Mouse (Mus musculus) spleen, embryonic (tissue): ENCODE results near the gene Lrrc9.

ENCODE experiments used
- CTCF ChIA-PET: fragments of 350-600 bp; sonication (Branson Sonifier 250); formaldehyde crosslinking; loops from one replicate; lab custom pipeline; 2022; lab: Charles Lee

Lrrc9 gene

DNA sequence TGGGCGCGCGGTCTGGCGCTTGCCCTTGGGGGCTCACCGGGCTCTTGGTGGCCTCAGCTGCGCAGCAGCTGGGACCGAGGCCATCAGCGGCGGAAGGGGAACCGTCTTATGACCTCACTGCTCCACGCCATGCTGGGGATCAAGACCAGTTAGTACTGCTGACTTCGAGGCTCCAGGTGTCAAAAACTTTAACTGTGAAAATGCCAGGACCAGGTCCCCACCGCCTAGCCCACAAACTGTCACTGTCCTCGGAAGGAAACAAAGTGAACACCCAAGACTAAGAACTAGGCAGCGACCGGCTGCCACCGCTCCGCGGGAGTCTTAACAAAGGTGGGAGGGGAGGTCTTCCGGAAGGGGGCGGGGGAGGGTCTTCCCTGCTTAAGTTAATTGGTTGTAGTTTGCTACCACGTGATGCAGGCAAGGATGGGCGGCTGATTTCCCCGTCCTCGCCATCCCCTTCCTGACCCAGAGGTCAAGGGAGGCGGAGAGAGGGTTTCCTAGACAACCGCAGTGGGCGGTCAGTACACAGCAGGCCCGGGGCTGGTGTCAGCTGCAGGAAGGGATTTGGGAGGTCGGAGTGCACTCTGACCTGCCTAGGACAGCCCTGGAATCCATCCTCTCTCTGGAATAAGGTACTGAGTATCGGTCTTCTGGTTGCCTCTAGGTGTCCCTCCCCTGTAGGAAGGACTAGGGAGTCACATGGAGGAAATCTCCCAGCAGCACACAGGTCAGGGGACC lies at the start of gene Lrrc9:
Gene Lrrc9 (plus strand): TSS at position 28 of the 738 bp plus-strand sequence.
- CTCF ChIA-PET = no interaction called here

- CTCF ChIA-PET = interaction anchor here (0.6 kb wide), 1 partner anchor 35 kb away, joined by 14 read pairs; no protein-coding TSS in a partner anchor
Observed at GRCm38 (mm10) chr12:72393046-72393805, 48.4 kb upstream of the Lrrc9 start.

- CTCF ChIA-PET = no interaction called here
Observed at GRCm38 (mm10) chr12:72405031-72405430, 36.6 kb upstream of the Lrrc9 start.

DNA sequence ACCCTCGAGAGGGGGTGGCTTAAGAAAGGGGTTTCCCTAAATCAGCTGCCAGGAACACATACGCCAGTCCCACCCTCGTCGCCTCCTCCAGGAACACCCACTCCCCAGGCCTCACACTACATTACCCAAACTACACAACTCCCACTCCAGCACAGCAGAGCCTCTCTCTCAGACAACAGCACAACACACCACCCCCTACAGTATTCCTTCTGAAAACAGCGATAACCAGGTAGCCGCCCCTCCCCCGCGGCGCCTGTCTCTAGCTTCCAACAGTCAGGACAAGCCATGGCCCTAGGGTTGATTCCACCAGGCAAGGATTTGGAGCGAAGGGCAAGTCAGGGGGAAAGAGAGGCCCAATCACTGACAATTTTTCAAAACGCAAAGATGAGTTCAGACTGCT lies 34.5 kb upstream of the Lrrc9 start:
- CTCF ChIA-PET = no interaction called here

DNA sequence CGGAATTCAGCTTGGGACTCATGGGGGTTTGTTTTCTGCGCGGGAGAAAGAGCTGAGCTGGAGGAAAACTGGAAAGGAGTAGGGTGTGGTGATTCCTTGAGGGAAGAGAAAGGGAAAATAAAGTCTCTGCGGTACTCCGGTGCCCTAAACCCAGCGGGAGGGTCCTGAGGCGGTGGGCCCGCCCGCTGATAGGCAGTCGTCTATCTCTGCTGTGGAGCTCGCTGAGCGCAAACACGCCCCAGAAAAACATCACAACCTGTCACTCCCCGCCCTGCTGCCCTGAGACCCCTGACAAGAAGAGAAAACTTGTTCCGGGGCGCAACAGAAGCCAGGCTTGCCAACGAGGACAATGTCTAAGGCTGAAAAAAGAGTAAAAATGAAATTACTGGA lies 34.0 kb upstream of the Lrrc9 start:
- CTCF ChIA-PET = no interaction called here

- CTCF ChIA-PET = no interaction called here
Observed at GRCm38 (mm10) chr12:72408111-72408891, 33.4 kb upstream of the Lrrc9 start.

DNA sequence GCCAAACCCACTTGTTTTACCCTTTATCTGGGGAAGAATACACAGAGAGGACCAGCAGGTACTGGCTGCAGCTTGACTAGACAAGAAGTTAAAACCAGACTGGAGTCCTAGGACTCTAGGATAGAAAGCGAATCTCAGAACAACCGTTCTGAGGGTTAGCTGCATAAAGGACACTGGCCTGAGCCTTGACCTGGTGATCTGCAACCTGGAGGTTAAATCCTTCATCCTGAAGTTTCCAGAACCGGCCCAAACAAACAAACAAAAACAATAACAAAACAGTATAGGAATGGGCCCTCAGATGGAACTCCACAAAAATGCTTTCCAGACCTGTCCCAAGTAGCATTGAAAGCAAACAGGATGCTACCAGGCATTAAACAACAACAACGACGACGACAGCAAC lies 32.7 kb upstream of the Lrrc9 start, which contains the start of gene Rtn1:
Gene Rtn1 (minus strand): TSS at position 101 of the 400 bp plus-strand sequence.
- CTCF ChIA-PET = no interaction called here

DNA sequence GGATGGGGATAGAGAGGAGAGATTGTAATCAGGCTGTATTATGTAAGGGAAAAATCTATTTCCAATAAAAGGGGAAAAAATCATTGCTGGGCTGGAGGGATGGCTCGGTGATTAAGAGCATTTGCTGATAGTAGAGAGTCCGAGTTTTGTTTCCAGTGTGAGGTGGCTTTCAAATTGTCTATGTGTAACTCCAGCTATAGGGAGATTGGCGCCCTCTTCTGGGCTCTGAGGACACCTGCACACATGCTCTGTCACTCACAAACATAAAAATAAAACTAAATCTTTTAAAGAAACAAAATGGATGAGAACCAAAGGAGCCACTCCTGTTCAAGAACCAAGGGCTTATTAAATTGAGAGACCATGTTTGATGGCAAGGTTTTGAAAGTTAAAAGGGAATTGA lies 23.9 kb upstream of the Lrrc9 start:
- CTCF ChIA-PET = interaction anchor here (1.0 kb wide), 1 partner anchor 9 kb away, joined by 3 read pairs; no protein-coding TSS in a partner anchor

- CTCF ChIA-PET = no interaction called here
Observed at GRCm38 (mm10) chr12:72422681-72423080, 19.0 kb upstream of the Lrrc9 start.

DNA sequence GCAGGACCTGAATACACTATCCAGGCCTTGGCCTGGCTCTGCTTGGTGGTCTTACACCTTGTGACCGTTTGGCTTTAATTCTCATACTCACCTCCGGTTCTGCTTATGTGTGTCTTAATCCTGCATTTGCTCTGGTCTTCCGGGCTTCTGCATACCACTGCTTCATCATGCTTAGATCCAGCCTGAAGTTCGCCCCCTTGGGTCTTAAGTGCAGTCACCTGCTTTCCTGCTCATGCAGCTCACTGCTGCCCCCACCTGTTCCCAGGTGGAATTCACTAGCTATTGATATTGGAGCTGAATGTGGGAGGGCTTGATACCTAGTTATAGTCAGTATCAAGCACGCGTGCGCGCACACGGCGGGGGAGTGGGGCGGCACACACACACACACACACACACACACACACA lies 13.9 kb upstream of the Lrrc9 start:
- CTCF ChIA-PET = no interaction called here

GRCm38 (mm10) chr12:72432209-72432608 lies 9.5 kb upstream of the Lrrc9 start:
- CTCF ChIA-PET = no interaction called here

- CTCF ChIA-PET = no interaction called here
Observed at GRCm38 (mm10) chr12:72433241-72433865, 8.3 kb upstream of the Lrrc9 start.

DNA sequence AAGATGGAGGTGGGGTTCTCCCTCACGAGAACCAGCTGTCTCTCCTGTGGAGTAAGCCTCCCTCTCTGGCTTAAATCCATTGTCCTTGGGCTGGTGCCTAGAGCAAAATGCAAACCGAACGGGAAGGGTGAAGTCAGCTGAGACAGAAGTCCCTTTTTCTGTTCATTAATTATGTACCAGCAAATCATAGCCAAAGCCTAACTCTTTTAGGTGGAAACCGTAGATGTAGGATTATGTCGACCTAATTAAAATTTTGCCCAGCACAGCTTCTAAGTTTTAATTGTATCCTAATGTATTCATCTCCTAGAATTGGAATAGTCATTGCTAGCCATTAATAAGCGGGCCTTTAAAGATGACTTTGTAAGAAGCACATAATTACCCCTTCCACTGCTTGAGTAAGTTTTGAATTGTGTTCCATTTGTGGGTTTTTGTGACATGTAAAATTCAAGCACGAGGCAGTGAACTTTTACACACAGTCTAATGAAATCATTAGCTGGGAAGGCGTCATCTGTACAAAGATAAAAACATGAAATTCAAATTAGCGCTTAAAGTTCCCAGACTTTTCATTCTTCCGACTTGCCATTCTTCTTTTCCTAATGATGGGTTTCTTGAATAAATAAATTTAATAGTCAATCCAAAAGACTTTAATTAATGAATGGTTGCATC lies 3.9 kb upstream of the Lrrc9 start:
- CTCF ChIA-PET = no interaction called here

DNA sequence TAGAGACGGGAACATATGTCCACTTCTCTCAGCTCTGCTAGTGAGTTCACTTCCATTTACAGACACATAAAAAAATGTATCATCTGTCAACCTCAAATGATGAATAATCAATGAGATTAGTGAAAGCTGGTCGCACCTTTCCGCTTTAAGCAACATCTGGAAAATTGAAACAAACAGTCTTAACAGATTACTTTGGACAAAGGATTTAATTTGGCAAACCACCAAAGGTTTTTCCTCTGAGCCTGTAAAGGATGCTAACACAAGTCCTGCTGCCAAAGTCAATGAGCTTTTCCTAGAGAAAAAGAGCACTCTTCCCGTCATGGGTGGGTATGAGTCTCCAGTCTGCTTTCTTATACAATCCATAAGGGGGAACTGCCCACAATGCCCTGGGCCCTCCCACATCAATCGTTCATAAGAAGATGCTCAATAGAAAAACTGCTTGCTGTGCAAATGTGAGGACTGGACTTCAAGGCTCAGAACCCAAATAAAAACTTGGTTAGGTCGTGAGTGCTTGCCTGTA lies 2.6 kb upstream of the Lrrc9 start:
- CTCF ChIA-PET = no interaction called here

DNA sequence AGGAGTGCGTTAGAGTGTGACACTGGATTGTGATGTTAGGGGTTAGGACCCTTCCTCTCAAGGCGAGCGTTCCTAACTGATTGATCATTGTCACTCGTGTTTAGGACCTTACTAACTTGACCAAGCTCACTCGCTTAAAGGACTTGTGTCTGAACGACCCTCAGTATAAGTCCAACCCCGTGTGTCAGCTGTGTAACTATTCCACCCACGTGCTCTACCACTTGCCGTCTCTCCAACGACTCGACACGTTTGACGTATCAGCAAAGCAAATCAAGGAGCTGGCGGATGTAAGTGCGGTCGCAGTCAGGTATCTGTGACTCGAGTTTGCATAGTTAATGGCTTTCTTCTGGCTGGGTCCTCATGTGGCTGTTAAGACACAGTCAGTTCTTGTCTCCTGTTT lies 12.3 kb downstream of the Lrrc9 start:
- CTCF ChIA-PET = no interaction called here

GRCm38 (mm10) chr12:72461191-72461893 lies 19.7 kb downstream of the Lrrc9 start:
- CTCF ChIA-PET = interaction anchor here (1.5 kb wide), 1 partner anchor 231 kb away, joined by 3 read pairs; no protein-coding TSS in a partner anchor

GRCm38 (mm10) chr12:72461894-72462530 lies 20.3 kb downstream of the Lrrc9 start:
- CTCF ChIA-PET = interaction anchor here (1.5 kb wide), 1 partner anchor 230 kb away, joined by 3 read pairs; no protein-coding TSS in a partner anchor

GRCm38 (mm10) chr12:72465826-72466501 lies 24.3 kb downstream of the Lrrc9 start:
- CTCF ChIA-PET = no interaction called here

GRCm38 (mm10) chr12:72467269-72467668 lies 25.6 kb downstream of the Lrrc9 start:
- CTCF ChIA-PET = no interaction called here
